Mouse (Mus musculus): ENCODE results near the gene Gabbr1. TPM values are rescaled to one million over a fixed set of nuclear protein-coding genes. Genes with fewer than 3 reads are reported as not detected.

Gene Gabbr1
- polyA plus RNA-seq (2012; fragmentation: generic; extraction: Trizol): 10 to 100 TPM in 1 of 2 experiments, 1 to 10 TPM in 1; 2.5 to 13.3 TPM

DNA sequence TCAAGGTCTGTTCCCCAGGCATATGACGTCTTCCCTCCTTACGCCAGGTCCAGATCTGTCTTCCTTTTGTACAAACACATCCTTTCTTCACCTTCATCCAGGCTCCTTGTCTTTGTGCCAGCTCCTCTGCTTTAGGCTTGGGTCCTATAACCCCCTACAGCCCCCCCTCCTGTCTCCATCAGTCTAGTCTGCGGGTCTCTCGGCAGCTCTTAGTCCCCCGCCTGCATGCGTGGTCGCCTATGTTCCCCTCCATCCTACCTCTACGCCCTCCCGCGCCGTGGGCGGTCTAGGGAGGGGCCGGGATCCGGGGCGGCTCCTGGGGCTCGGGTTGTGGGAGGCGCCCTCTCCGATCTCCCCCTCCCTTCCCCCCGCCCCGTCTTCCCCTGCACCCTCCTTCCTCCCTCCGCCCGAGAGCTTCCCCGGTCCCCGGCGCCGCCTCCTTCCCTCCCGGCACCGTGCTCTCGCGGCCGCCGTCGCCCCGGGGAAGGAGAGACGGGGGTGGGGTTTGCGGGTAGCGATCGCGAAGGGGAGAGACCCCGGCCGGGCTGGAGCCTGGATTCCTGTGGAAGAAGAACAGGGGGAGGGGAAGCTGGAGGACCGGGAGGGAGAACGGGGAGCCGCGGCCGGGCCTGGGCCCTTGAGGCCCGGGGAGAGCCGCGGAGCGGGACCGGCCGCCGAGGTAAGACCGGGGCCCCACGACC lies at the start of gene Gabbr1:
Gabbr1 (plus strand) TSS at position 356 of the 701 bp plus-strand sequence.

GRCm38 (mm10) chr17:37000863-37001262 lies 44.9 kb upstream of the Gabbr1 start, which contains the start of gene Zfp57:
Zfp57 (plus strand) TSS chr17:37001163.

DNA sequence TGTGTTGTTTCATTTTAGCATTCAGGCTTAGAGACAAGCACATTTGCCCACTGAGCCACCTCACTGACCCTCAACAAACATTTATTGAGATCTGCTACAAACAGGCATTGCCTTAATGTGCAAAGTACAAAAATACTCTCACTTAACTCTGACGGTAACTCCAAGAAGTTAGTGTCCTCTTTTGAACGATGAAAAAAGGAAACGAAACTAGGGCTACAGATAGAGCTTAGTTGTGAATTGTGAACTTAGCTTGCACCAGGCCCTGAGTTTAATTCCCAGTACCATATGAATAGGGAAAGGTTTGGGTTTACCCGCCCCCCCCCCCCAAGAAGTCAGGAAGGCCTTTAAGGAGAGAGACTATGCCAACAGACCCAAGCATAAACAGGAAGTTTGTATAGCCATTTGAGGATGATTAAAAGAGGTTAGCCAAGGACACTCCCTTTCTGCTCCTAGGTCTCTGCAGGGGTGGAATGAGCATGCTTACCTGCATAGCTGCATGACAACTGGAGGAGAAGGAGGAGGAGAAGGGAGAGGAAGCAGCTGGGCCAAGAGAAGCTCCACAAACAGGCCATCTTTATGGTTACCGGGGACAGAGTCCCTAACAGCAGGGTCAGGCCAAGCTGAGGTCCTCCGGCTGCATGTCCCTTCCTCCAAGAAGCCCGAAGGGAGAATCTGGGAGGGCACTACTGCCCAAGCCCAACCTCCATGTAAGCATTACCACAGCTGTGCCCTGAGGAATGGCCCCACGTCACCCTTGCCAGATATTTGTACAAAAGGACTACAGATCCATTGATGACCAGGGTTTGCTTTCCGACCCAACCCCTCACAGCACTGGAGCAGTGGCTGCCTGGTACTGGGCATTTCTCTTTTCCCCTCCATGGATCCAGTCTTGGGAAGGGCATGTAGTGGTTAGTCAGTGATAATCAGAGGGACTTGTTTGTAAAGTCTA lies 22.9 kb upstream of the Gabbr1 start, which contains the start of gene Mog:
Mog (minus strand) TSS at position 771 of the 949 bp plus-strand sequence.

GRCm38 (mm10) chr17:37088399-37088798 lies 42.6 kb downstream of the Gabbr1 start, which contains the start of gene Olfr90:
Olfr90 (minus strand) TSS chr17:37088499.

GRCm38 (mm10) chr17:37098178-37098577 lies 52.4 kb downstream of the Gabbr1 start, which contains the start of gene Olfr91:
Olfr91 (minus strand) TSS chr17:37098278.

DNA sequence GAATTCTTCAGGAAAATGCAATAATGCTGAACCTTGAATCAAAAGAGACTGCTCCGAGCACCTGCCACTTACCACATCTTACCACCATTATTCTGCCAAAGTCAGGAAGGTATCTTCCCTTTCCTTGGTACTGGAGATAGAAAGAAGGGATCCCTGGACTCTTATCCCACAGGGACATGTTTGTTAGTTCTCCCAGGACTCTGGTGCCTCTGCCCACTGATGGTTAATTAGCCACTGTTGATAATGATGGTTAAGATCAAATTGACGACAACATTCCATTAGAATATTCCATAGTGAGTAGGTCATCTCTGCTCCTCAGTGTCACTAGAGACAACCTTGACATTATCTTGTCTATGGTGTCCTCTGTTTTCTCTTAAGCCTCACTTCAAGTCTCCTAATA lies 74.2 kb downstream of the Gabbr1 start, which contains the start of gene Olfr92:
Olfr92 (minus strand) TSS at position 101 of the 400 bp plus-strand sequence.

Other genes with a start within 250 kb of the Gabbr1 start
- not detected for gene H2-M10.6, start 233.8 kb upstream of the Gabbr1 start, polyA plus RNA-seq (2012; fragmentation: generic; extraction: Trizol)
- 10 to 100 TPM in 1 of 2 experiments, 1 to 10 TPM in 1; 8.2 to 32.7 TPM for gene Trim26, start 208.8 kb upstream of the Gabbr1 start, polyA plus RNA-seq (2012; fragmentation: generic; extraction: Trizol)
- not detected for gene Trim15, start 178.8 kb upstream of the Gabbr1 start, polyA plus RNA-seq (2012; fragmentation: generic; extraction: Trizol)
- gene Trim10, start 176.4 kb upstream of the Gabbr1 start, polyA plus RNA-seq (2012; fragmentation: generic; extraction: Trizol): under 1 TPM in 1 of 2 experiments, not detected in 1; 0.01 TPM
- gene Trim40, start 155.8 kb upstream of the Gabbr1 start, polyA plus RNA-seq (2012; fragmentation: generic; extraction: Trizol): not detected
- gene Trim31, start 147.8 kb upstream of the Gabbr1 start, polyA plus RNA-seq (2012; fragmentation: generic; extraction: Trizol): not detected
- gene Rnf39, start 103.0 kb upstream of the Gabbr1 start, polyA plus RNA-seq (2012; fragmentation: generic; extraction: Trizol): under 1 TPM; 0.05 to 0.08 TPM
- 100 to 1,000 TPM; 197 to 372 TPM for gene Ppp1r11, start 94.2 kb upstream of the Gabbr1 start, polyA plus RNA-seq (2012; fragmentation: generic; extraction: Trizol)
- gene Znrd1, start 87.4 kb upstream of the Gabbr1 start, polyA plus RNA-seq (2012; fragmentation: generic; extraction: Trizol): 100 to 1,000 TPM in 1 of 2 experiments, 10 to 100 TPM in 1; 84.4 to 119 TPM
- 1 to 10 TPM in 1 of 2 experiments, under 1 TPM in 1; 0.77 to 7.1 TPM for gene Znrd1as, start 87.4 kb upstream of the Gabbr1 start, polyA plus RNA-seq (2012; fragmentation: generic; extraction: Trizol)
- gene 2410137M14Rik, start 64.7 kb upstream of the Gabbr1 start, polyA plus RNA-seq (2012; fragmentation: generic; extraction: Trizol): not detected
- under 1 TPM in 1 of 2 experiments, not detected in 1; 0.40 TPM for gene H2-M5, start 56.4 kb upstream of the Gabbr1 start, polyA plus RNA-seq (2012; fragmentation: generic; extraction: Trizol)
- gene Zfp57, start 44.8 kb upstream of the Gabbr1 start, polyA plus RNA-seq (2012; fragmentation: generic; extraction: Trizol): 1 to 10 TPM; 4.6 to 6.5 TPM
- gene Mog, start 22.6 kb upstream of the Gabbr1 start, polyA plus RNA-seq (2012; fragmentation: generic; extraction: Trizol): under 1 TPM in 1 of 2 experiments, not detected in 1; 0.04 TPM
- not detected for gene Olfr90, start 42.5 kb downstream of the Gabbr1 start, polyA plus RNA-seq (2012; fragmentation: generic; extraction: Trizol)
- gene Olfr91, start 52.3 kb downstream of the Gabbr1 start, polyA plus RNA-seq (2012; fragmentation: generic; extraction: Trizol): not detected
- not detected for gene Olfr92, start 74.1 kb downstream of the Gabbr1 start, polyA plus RNA-seq (2012; fragmentation: generic; extraction: Trizol)
- not detected for gene Olfr93, start 115.5 kb downstream of the Gabbr1 start, polyA plus RNA-seq (2012; fragmentation: generic; extraction: Trizol)
- under 1 TPM in 1 of 2 experiments, not detected in 1; 0.34 TPM for gene Ubd, start 147.9 kb downstream of the Gabbr1 start, polyA plus RNA-seq (2012; fragmentation: generic; extraction: Trizol)
- not detected for gene Olfr94, start 155.0 kb downstream of the Gabbr1 start, polyA plus RNA-seq (2012; fragmentation: generic; extraction: Trizol)
- not detected for gene Olfr95, start 167.2 kb downstream of the Gabbr1 start, polyA plus RNA-seq (2012; fragmentation: generic; extraction: Trizol)
- gene Olfr96, start 174.2 kb downstream of the Gabbr1 start, polyA plus RNA-seq (2012; fragmentation: generic; extraction: Trizol): not detected
- not detected for gene Olfr97, start 191.4 kb downstream of the Gabbr1 start, polyA plus RNA-seq (2012; fragmentation: generic; extraction: Trizol)
- not detected for gene Olfr98, start 217.8 kb downstream of the Gabbr1 start, polyA plus RNA-seq (2012; fragmentation: generic; extraction: Trizol)
- 1 to 10 TPM in 1 of 2 experiments, under 1 TPM in 1; 0.35 to 4.0 TPM for gene H2-M3, start 224.3 kb downstream of the Gabbr1 start, polyA plus RNA-seq (2012; fragmentation: generic; extraction: Trizol)
- gene Olfr99, start 237.5 kb downstream of the Gabbr1 start, polyA plus RNA-seq (2012; fragmentation: generic; extraction: Trizol): not detected

Data from C3H10T1/2 (cell line).